Mouse (Mus musculus) intestine, embryonic 16.5 days (tissue): ENCODE results near the gene Bpifa5. TPM values are rescaled to one million over a fixed set of nuclear protein-coding genes. Genes with fewer than 3 reads are reported as not detected.
"Not testable (repeated sequence)": the region's sequence is repeated elsewhere in the genome, so short reads cannot be mapped to it uniquely, and the experiment has no call there.

Experiments used
- ATAC-seq: fragments of 200-750 bp; cut with Nextera tagmentation; 2 replicates; pipeline ENCODE4 v1.8.0; 2017; ENCODE audit warnings: moderate TSS enrichment, moderate library complexity
- H3K27ac ChIP-seq: fragments of 300-500 bp; sonication (generic); 2 replicates; pipeline ENCODE4 v1.5.1; 2014; ENCODE audit warnings: mild to moderate bottlenecking, low read length
- H3K27me3 ChIP-seq: fragments of 300-500 bp; sonication (generic); replicated peaks from 2 replicates; pipeline ENCODE4 v1.6.1; 2014; ENCODE audit warnings: low read length, control low read depth, mixed read lengths; ENCODE audit not compliant: control insufficient read depth, insufficient read depth
- H3K36me3 ChIP-seq: fragments of 300-500 bp; sonication (generic); 2 replicates; pipeline ENCODE4 v1.6.1; 2014; ENCODE audit warnings: low read length, control low read depth; ENCODE audit not compliant: control insufficient read depth, insufficient read depth
- H3K4me1 ChIP-seq: fragments of 300-500 bp; sonication (generic); 2 replicates; pipeline ENCODE4 v1.6.1; 2014; ENCODE audit warnings: low read length, control low read depth, mixed read lengths; ENCODE audit not compliant: control insufficient read depth, insufficient read depth
- H3K4me2 ChIP-seq: fragments of 300-500 bp; sonication (generic); 2 replicates; pipeline ENCODE4 v1.6.1; 2014; ENCODE audit warnings: low read depth, low read length, control low read depth
- H3K4me3 ChIP-seq: fragments of 300-500 bp; sonication (generic); 2 replicates; pipeline ENCODE4 v1.5.1; 2014; ENCODE audit warnings: mild to moderate bottlenecking, low read length
- H3K9ac ChIP-seq: fragments of 300-500 bp; sonication (generic); 2 replicates; pipeline ENCODE4 v1.6.1; 2014; ENCODE audit warnings: low read depth, low read length
- H3K9me3 ChIP-seq: fragments of 300-500 bp; sonication (generic); 2 replicates; pipeline ENCODE4 v1.6.1; 2016; ENCODE audit warnings: low read length, control low read depth; ENCODE audit not compliant: control insufficient read depth
- WGBS: fragments of 180-500 bp; shearing (Covaris S2); extraction: QIAGEN DNeasy Blood & Tissue Kit; methylation state at CpG from one replicate; pipeline ENCODE4 v1.1.7; 2014; 5-methylcytosine and 5-hydroxymethylcytosine counted together
- polyA plus RNA-seq: library from polyadenylated mRNA; unstranded; fragments of >200 nt; fragmentation: Nextera tagmentation; extraction: Ambion mirVana; gene quantifications from 2 replicates; pipeline ENCODE4 v1.2.1, GENCODE M21; 2015

The Bpifa5 gene
- polyA plus RNA-seq, 1 experiment from 2014 or later: not detected

DNA sequence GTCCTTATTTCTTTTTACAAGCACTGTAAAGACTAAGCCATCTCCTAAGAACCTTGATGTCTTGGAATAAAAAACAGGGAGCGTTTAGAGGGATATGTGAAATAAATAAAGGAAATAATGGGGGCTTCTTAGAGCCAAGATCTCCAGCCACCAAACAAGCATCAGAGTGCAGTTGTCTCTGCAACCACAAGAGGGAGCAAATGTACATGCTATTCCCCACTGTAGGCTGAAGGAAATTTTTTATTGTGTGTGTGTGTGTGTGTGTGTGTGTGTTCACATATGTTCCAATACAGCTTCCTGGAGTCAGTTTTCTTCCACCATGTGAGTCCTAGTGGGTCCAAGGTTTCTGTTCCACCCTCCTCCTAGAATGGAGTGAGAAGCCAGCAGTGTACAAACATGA lies 10.9 kb downstream of the Bpifa5 start:
- ATAC-seq: no peak
- Histone ChIP-seq H3K27me3 (no peaks in the 10 kb centered on the region), H3K4me2 (no peak overlapping the region), H3K9me3 (no peaks in the 10 kb centered on the region), H3K27ac (no peak overlapping the region), H3K36me3 (no peaks in the 10 kb centered on the region), H3K9ac (no peak overlapping the region), H3K4me1 (no peaks in the 10 kb centered on the region), H3K4me3 (no peak overlapping the region)
- WGBS: 54% methylated on average over 1 of the region's 1 CpGs

DNA sequence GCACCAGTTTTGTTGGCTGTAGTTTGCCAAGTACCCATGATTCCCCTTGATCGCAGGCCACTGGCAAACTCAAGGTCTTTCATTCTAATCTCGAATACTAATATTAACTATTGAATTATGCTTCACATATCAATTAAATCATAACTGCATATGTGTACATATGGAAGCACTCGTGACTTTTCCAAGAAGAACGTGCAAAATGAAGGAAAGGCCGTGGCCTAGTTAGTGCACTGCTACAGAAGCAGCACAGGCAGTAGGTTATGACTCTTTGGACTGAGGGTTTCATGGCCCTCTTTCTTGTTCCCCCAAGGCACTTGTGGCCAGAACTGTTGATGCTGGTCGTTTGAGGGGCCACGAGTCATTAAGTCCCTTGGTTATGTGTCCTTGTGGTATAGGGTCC lies 19.5 kb downstream of the Bpifa5 start:
- H3K9me3 ChIP-seq, ATAC-seq: not testable (repeated sequence)
- WGBS: 84% methylated on average over 7 of the region's 7 CpGs

DNA sequence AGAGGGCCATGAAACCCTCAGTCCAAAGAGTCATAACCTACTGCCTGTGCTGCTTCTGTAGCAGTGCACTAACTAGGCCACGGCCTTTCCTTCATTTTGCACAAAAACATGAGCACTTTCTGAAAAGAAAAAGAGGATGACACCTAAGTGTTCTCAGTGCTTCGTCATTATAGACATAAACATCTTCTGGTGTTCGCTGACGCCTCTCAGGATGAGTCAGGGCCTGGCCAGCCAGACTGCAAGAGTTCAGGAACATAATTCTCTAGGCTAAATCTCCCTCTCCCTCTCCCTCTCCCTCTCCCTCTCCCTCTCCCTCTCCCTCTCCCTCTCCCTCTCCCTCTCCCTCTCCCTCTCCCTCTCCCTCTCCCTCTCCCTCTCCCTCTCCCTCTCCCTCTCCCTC lies 20.7 kb downstream of the Bpifa5 start:
- not testable (repeated sequence) for H3K9ac ChIP-seq, H3K4me1 ChIP-seq, H3K27ac ChIP-seq, H3K9me3 ChIP-seq, H3K4me2 ChIP-seq, ATAC-seq, H3K4me3 ChIP-seq, H3K36me3 ChIP-seq, H3K27me3 ChIP-seq
- 61% methylated on average over 4 of the region's 4 CpGs for WGBS

More for the DNA sequence above, 19.5 kb downstream of the Bpifa5 start:
- not testable (repeated sequence) for H3K4me3 ChIP-seq, H3K27ac ChIP-seq, H3K36me3 ChIP-seq, H3K4me1 ChIP-seq, H3K4me2 ChIP-seq, H3K9ac ChIP-seq, H3K27me3 ChIP-seq

DNA sequence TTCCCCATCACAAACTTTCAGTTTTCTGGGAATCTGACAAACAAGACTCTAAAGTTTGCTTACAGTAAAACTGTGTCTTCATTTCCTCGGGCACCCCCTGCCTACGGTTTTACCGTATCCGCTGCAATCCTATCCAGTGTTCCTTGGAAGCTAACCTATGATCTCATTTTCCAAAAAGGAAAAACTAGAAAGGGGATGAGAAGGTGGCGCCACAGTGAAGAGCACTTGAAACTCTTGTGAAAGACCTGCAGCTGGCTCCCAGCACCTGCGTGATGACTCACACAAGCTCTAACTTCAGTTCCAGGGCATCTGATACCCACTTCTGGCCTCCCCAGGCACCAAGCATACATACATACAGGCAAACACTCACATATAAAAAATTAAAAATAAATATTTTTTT lies 22.9 kb downstream of the Bpifa5 start:
- Histone ChIP-seq H3K27me3 (no peaks in the 10 kb centered on the region), H3K4me1 (no peaks in the 10 kb centered on the region), H3K27ac (no peak overlapping the region), H3K4me3 (no peak overlapping the region), H3K9ac (no peak overlapping the region), H3K9me3 (no peaks in the 10 kb centered on the region), H3K36me3 (no peaks in the 10 kb centered on the region), H3K4me2 (no peak overlapping the region)
- no peak for ATAC-seq
- WGBS: 84% methylated on average over 6 of the region's 6 CpGs

DNA sequence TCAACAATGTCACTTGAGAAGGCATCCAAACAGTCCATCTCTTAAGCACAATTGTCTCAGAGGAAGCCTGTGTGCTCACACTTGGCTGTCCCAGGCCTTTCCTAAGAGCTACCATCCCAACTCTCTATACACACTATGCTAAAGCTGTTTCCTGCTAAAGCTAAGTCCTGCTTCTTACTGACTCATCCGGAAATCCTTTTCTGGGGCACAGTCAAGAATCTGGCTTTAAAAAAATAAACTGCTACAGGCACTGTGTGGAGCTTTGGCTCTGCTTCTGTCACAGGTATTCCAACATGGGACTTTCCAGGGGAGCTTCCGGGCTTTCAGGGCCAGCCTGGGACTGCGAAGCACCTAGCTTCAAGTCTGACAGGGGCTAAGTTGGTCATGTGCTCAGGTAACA lies 23.3 kb downstream of the Bpifa5 start:
- no peaks in the 10 kb centered on the region for H3K4me1 ChIP-seq
- H3K9ac ChIP-seq: no peak overlapping the region
- no peaks in the 10 kb centered on the region for H3K9me3 ChIP-seq
- no peak overlapping the region for H3K4me3 ChIP-seq
- no peaks in the 10 kb centered on the region for H3K36me3 ChIP-seq
- H3K4me2 ChIP-seq: no peak overlapping the region
- no peaks in the 10 kb centered on the region for H3K27me3 ChIP-seq
- H3K27ac ChIP-seq: no peak overlapping the region
- no peak for ATAC-seq
- WGBS: 67% methylated on average over 3 of the region's 3 CpGs

DNA sequence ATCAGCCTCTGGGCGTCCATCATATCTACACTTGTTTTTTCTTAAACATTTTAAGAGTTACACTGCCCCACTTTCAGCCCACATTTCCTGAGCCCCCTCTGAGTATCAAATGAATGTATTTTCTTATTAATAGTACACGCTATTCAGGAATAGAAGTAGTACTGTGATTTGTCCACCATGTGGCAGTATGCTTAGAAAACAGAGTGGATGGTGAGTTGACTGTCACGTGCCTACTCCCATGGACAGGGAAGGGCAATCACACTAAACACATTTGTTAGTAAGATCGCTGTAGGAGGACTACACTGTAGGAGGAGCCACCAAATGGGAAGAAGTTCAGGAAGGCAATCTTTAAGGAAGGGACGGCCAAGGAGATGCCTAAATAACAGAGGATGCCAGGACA lies 25.1 kb downstream of the Bpifa5 start:
- Histone ChIP-seq H3K9me3 (no peaks in the 10 kb centered on the region), H3K4me2 (no peak overlapping the region), H3K4me3 (no peak overlapping the region), H3K4me1 (no peaks in the 10 kb centered on the region), H3K36me3 (no peaks in the 10 kb centered on the region), H3K9ac (no peak overlapping the region), H3K27ac (no peak overlapping the region), H3K27me3 (no peaks in the 10 kb centered on the region)
- WGBS: 40% methylated on average over 5 of the region's 5 CpGs
- no peak for ATAC-seq

DNA sequence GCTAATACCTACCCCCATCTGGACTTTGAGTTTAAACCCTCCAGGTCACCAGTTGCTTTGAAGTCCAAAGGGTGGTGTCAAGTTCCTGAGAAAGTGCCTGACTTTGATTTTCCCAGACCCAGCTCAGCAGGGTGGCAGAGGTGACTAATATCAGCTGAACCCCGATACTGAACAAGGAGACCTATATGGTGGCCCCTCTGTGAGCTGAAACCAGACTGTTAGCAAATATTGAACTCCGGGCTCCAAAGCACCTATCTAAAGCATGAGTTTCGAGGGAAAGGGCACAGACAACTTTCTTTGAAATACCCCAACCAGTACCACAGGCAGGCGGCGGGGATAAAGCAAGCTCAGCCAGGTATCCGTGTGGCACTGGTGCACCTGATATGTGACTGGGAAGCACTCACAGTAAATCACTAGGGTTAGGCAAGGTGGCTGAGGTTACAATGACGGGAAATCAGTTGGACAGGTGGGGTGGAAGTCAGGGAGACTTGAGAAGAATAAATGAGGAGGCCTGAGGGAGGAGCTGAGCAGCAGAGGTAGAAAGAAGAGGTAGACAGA lies 27.5 kb downstream of the Bpifa5 start:
- Histone ChIP-seq H3K27ac (no peak overlapping the region), H3K4me1 (no peaks in the 10 kb centered on the region), H3K4me2 (no peak overlapping the region), H3K36me3 (no peaks in the 10 kb centered on the region), H3K4me3 (no peak overlapping the region), H3K9me3 (no peaks in the 10 kb centered on the region), H3K9ac (no peak overlapping the region), H3K27me3 (no peaks in the 10 kb centered on the region)
- no peak for ATAC-seq
- 77% methylated on average over 7 of the region's 7 CpGs for WGBS

DNA sequence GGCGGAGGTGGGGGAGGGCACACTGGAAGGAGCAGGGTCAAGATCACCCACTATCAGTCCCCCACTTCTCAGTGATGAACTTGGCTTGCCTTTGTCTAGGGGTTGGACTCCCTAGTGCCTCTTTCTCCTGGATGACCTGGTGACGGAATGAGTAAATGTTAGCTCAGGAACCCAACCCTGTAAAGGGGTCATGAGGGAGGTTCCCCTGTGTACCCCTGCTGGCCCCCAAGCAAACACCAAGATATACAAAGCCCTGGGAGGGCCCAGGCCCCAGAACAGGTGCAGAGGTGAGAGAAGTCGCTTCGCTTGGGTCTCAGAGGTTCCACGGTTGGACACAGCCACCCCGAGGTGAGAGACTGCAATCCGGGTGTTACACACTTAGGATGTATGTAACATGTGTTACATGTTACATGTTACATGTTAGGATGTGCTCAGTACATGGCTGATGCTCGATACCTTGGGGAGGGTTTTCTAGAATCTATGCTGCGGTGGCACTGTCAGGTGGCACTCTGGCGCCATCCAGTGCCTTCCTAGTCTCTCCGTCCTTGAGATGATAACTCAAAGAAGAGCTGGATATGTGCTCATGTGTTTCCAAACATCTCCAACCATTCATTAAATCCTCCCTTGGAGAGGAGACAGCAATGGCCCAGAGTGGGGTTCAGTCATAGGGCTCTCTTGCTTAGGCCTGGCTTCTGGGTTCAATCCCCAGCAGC lies 28.3 kb downstream of the Bpifa5 start, which contains the start of gene Bpifb1:
TSS of gene Bpifb1 (plus strand) at position 273 of the 713 bp plus-strand sequence.
- Histone ChIP-seq H3K9me3 (no peaks in the 10 kb centered on the region), H3K36me3 (no peaks in the 10 kb centered on the region), H3K4me3 (no peak within 1 kb of the TSS), H3K27me3 (no peaks in the 10 kb centered on the region), H3K27ac (no peak within 1 kb of the TSS), H3K4me2 (no peak within 1 kb of the TSS), H3K9ac (no peak within 1 kb of the TSS), H3K4me1 (no peaks in the 10 kb centered on the region)
- ATAC-seq: no peak
- WGBS: 80% methylated on average over 11 of the region's 11 CpGs

DNA sequence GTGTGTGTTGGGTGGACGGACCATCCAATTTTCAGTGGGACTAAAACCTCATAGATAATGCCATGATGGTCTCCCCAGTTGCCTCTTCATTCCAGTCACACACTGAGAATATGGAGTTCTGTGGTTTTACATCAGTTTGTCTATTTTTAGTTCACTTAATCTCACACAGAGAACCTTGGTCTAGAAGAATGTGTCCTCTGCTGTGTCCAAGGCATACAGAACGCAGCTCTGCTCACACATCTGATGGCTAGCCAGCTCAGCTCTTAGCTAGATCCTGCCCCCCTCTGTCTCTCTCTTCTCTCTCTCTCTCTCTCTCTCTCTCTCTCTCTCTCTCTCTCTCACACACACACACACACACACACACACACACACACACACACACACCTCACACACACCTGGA lies 29.7 kb downstream of the Bpifa5 start:
- Histone ChIP-seq H3K27me3 (no peaks in the 10 kb centered on the region), H3K27ac (no peak overlapping the region), H3K36me3 (no peaks in the 10 kb centered on the region), H3K4me3 (no peak overlapping the region), H3K4me2 (no peak overlapping the region), H3K9ac (no peak overlapping the region), H3K4me1 (no peaks in the 10 kb centered on the region), H3K9me3 (no peaks in the 10 kb centered on the region)
- 56% methylated on average over 2 of the region's 2 CpGs for WGBS
- ATAC-seq: no peak

DNA sequence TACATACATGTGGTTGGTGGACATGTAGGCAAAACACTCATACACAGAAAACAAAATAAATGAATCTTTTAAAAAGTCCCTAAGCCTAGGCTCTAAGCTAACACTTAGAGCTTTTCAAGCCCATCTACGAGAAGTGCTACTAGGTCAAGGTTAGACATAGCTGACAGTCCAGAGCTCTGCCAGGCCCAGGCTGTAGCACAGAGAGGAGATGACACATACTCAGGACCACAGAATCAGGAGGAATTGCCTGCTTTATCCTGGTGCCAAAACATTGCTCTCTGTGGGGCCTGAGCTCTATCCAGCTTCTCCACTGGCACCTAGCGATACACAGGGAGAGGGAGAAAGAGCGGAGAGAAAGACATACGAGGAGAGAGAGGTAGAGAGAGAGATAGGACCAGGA lies 30.7 kb downstream of the Bpifa5 start:
- no peak for ATAC-seq
- Histone ChIP-seq H3K4me2 (no peak overlapping the region), H3K4me1 (no peaks in the 10 kb centered on the region), H3K27ac (no peak overlapping the region), H3K9me3 (no peaks in the 10 kb centered on the region), H3K27me3 (no peaks in the 10 kb centered on the region), H3K36me3 (no peaks in the 10 kb centered on the region), H3K4me3 (no peak overlapping the region), H3K9ac (no peak overlapping the region)
- WGBS: 87% methylated on average over 4 of the region's 4 CpGs
